Mouse (Mus musculus) lung, postnatal 0 days (tissue): ENCODE data around the gene Tm7sf2.

Source experiments
- CTCF ChIP-seq: IDR thresholded peaks from 2 replicates; pipeline ENCODE4 v1.5.1; 2016; ENCODE audit warnings: antibody characterized with exemption, mild to moderate bottlenecking
- EP300 ChIP-seq: IDR thresholded peaks from 2 replicates; pipeline ENCODE4 v1.6.1; 2016; ENCODE audit warnings: antibody characterized with exemption, mild to moderate bottlenecking, control low read depth

DNA sequence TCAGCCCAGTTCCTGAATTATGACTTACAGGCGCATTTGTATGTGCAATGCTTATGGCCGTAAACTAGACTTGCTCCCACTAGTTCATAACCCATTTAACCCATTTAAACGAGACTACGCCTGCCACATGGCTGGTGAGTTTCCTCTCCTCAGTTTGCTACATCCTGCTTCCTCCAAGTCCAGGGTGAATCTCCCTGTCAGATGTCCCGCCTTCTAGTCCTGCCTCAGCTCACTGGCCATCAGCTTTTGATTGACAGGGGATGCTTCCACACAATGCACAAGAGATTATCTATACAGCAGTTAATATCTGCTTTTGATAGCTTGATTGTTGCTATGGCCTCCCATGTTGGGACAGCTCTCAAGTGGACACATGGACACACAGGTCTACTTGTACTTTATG is 13.9 kb downstream of the Tm7sf2 start:
- TF ChIP-seq CTCF (no peak), EP300 (no peak)
